Mouse (Mus musculus) spleen, adult 2 months (tissue): ENCODE measurements around the gene Mrpl40. TPM values are rescaled to one million over a fixed set of nuclear protein-coding genes. Genes with fewer than 3 reads are reported as not detected.

Experiments used
- DNase-seq, 2 experiments: peaks; one replicate each; pipeline versions ENCODE4 v3.0.0 to v3.0.0-alpha.2; 2012 to 2021; ENCODE audit warnings: low spot score in 2 of 2, low read depth in 1 of 2
- H3K27ac ChIP-seq: fragments of 200-500 bp; 2 replicates; pipeline ENCODE4 v1.5.1; 2012; ENCODE audit warnings: low read length, inconsistent platforms; ENCODE audit not compliant: insufficient read depth
- H3K27me3 ChIP-seq: fragments of 200-500 bp; 2 replicates; pipeline ENCODE4 v1.6.1; 2012; ENCODE audit warnings: mild to moderate bottlenecking, moderate library complexity, low read length, inconsistent platforms; ENCODE audit not compliant: control insufficient read depth, insufficient read depth
- H3K36me3 ChIP-seq: fragments of 200-500 bp; 2 replicates; pipeline ENCODE4 v1.6.1; 2012; ENCODE audit warnings: mild to moderate bottlenecking, low read length, inconsistent platforms; ENCODE audit not compliant: control insufficient read depth, insufficient read depth
- H3K4me1 ChIP-seq: fragments of 200-500 bp; 2 replicates; pipeline ENCODE4 v1.6.1; 2011; ENCODE audit warnings: inconsistent platforms; ENCODE audit not compliant: control insufficient read depth, insufficient read depth, insufficient read length
- H3K4me3 ChIP-seq: fragments of 200-500 bp; 2 replicates; pipeline ENCODE4 v1.5.1; 2011; ENCODE audit warnings: mild to moderate bottlenecking, inconsistent platforms; ENCODE audit not compliant: insufficient read depth, insufficient read length; ENCODE audit errors: extremely low read depth
- CTCF ChIP-seq: fragments of 200-500 bp; IDR thresholded peaks from 2 replicates; pipeline ENCODE4 v1.5.1; 2011; ENCODE audit warnings: mild to moderate bottlenecking, inconsistent platforms; ENCODE audit not compliant: insufficient read depth, insufficient read length, insufficient replicate concordance; ENCODE audit errors: extremely low read depth
- POLR2A ChIP-seq: fragments of 200-500 bp; IDR thresholded peaks from 2 replicates; pipeline ENCODE4 v1.6.1; 2011; ENCODE audit warnings: low read depth, low read length, inconsistent platforms
- WGBS: fragments of 180-500 bp; shearing (Covaris S2); methylation state at CpG from one replicate; pipeline ENCODE4 v1.1.7; 2018; 5-methylcytosine and 5-hydroxymethylcytosine counted together
- polyA plus RNA-seq: library from polyadenylated mRNA; depleted of rRNA; stranded (reverse); fragments of >200 nt; gene quantifications from 2 replicates; pipeline ENCODE4 v1.2.3, GENCODE M21; 2012

The Mrpl40 gene
- polyA plus RNA-seq, 1 experiment, result 6.1 TPM

DNA sequence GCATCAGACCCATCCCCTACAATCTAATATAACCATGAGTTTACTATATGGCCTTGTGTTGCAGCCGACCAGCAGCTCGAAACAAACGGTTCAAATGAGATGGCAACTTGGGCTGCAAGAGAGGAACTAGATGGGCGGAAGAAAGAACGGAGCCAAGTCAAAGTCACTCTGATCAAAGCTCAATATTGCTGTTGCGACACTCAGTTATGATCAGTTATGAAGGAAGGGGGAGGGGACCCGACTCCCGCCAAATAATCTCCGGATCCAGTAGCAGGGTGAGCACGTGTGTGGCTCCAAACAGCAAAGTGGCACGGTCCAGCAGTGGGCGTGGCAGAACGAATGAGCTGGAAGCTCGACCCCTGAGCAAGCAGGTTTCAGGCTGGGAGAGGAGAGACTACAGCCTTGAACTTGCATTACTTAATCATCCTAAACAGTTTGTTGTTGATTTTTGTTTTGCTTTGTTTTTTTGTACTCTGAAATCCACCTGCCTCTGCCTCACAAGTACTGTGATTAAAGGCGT lies 30.3 kb downstream of the Mrpl40 start:
- no peak overlapping the region for H3K27ac ChIP-seq
- 92% methylated on average over 15 of the region's 15 CpGs for WGBS
- no peaks in the 10 kb centered on the region for H3K4me1 ChIP-seq
- H3K36me3 ChIP-seq, result no peaks in the 10 kb centered on the region
- TF ChIP-seq POLR2A, result no peak
- no peak for TF ChIP-seq CTCF
- no peak overlapping the region for H3K4me3 ChIP-seq
- no peak for DNase-seq
- no peaks in the 10 kb centered on the region for H3K27me3 ChIP-seq

DNA sequence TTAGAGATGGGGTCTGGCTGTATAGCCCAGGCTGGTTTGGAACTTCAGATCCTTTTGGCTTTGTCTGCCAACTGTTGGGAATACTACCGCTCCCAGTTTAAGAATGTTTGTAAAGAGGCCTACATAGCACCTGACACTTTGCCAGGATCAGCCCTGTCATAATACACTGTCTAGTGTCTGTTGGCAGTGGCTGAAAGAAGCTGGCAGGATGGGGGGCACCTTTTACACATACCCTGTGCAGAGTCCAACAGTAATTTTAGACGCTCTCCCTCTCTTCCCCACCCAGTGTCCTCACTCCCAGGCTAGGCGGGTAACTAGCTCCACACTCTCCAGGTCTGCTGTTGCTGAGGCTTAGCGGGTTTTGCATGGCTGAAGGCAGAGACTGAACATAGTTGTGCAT lies 38.3 kb downstream of the Mrpl40 start:
- DNase-seq, result no peak
- Histone ChIP-seq H3K36me3 (peaks cover 7% of the 10 kb centered on the region), H3K27me3 (no peaks in the 10 kb centered on the region), H3K27ac (no peak overlapping the region), H3K4me3 (no peak overlapping the region), H3K4me1 (no peaks in the 10 kb centered on the region; the same call in 1 of the 2 replicates)
- WGBS, result 98% methylated on average over 4 of the region's 4 CpGs
- TF ChIP-seq POLR2A (no peak), CTCF (no peak)

GRCm38 (mm10) chr16:18836468-18837208 lies 40.0 kb downstream of the Mrpl40 start, which contains the start of the genes 2510002D24Rik and Gm28539:
TSS of gene 2510002D24Rik (plus strand) at chr16:18836578.
TSS of gene Gm28539 (plus strand) at chr16:18836584.
- peak within 1 kb of the TSS; percentile 90 for H3K4me3 ChIP-seq
- peak; percentile 86 for TF ChIP-seq POLR2A
- no peak for TF ChIP-seq CTCF
- no peaks in the 10 kb centered on the region for H3K27me3 ChIP-seq
- H3K36me3 ChIP-seq, result peaks cover 10% of the 10 kb centered on the region
- H3K4me1 ChIP-seq, result no peaks in the 10 kb centered on the region; the same call in 1 of the 2 replicates
- peak within 1 kb of the TSS; percentile 58 for H3K27ac ChIP-seq
- WGBS, result 1% methylated on average over 46 of the region's 46 CpGs
- DNase-seq, result peak; percentile 95 to 97

- peaks cover 12% of the 10 kb centered on the region for H3K36me3 ChIP-seq
- H3K27ac ChIP-seq, result no peak overlapping the region
- TF ChIP-seq POLR2A (no peak), CTCF (no peak)
- WGBS, result 33% methylated on average over 3 of the region's 3 CpGs
- H3K27me3 ChIP-seq, result no peaks in the 10 kb centered on the region
- no peak for DNase-seq
- H3K4me1 ChIP-seq, result no peaks in the 10 kb centered on the region; the same call in 1 of the 2 replicates
- H3K4me3 ChIP-seq, result peak overlapping the region; percentile 90; the same call in 1 of the 2 replicates
Measured at GRCm38 (mm10) chr16:18836073-18836467, 40.6 kb downstream of the Mrpl40 start.

- TF ChIP-seq POLR2A (no peak), CTCF (no peak)
- Histone ChIP-seq H3K27me3 (no peaks in the 10 kb centered on the region), H3K36me3 (peaks cover 16% of the 10 kb centered on the region), H3K4me3 (no peak overlapping the region), H3K27ac (no peak overlapping the region), H3K4me1 (no peaks in the 10 kb centered on the region; the same call in 1 of the 2 replicates)
- 84% methylated on average over 2 of the region's 2 CpGs for WGBS
- no peak for DNase-seq
Measured at GRCm38 (mm10) chr16:18833486-18833885, 43.2 kb downstream of the Mrpl40 start.

DNA sequence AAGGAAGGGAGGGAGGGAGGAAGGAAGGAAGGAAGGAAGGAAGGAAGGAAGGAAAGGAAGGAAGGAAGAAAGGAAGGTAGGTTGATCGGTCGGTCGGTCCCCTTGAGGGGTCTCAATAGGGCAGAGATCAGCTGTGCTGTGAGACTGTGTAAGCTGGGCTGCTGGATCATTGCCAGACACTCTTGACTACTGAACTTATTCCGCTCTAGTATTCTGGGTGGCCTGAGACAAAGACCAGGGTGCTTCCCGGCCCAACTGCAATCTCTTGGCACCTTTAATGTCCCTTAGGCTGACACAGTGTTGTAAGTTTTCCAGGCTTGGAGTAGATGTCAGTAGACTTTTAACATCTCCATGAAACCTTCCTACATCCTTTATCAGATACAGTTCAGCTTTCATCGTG lies 47.6 kb downstream of the Mrpl40 start:
- no peaks in the 10 kb centered on the region for H3K27me3 ChIP-seq
- no peak for TF ChIP-seq CTCF
- TF ChIP-seq POLR2A, result no peak
- H3K36me3 ChIP-seq, result peaks cover 44% of the 10 kb centered on the region
- WGBS, result 89% methylated on average over 6 of the region's 6 CpGs
- DNase-seq, result no peak
- no peak overlapping the region for H3K27ac ChIP-seq
- H3K4me3 ChIP-seq, result no peak overlapping the region
- no peaks in the 10 kb centered on the region for H3K4me1 ChIP-seq

GRCm38 (mm10) chr16:18828630-18829029 lies 48.0 kb downstream of the Mrpl40 start:
- 97% methylated on average over 3 of the region's 3 CpGs for WGBS
- DNase-seq, result no peak
- Histone ChIP-seq H3K27ac (no peak overlapping the region), H3K4me1 (no peaks in the 10 kb centered on the region), H3K4me3 (no peak overlapping the region), H3K27me3 (no peaks in the 10 kb centered on the region), H3K36me3 (peaks cover 44% of the 10 kb centered on the region)
- TF ChIP-seq CTCF, result no peak
- TF ChIP-seq POLR2A, result no peak
